16 mouse cellular contexts compared by ENCODE assay signal in the genomic region with DNA sequence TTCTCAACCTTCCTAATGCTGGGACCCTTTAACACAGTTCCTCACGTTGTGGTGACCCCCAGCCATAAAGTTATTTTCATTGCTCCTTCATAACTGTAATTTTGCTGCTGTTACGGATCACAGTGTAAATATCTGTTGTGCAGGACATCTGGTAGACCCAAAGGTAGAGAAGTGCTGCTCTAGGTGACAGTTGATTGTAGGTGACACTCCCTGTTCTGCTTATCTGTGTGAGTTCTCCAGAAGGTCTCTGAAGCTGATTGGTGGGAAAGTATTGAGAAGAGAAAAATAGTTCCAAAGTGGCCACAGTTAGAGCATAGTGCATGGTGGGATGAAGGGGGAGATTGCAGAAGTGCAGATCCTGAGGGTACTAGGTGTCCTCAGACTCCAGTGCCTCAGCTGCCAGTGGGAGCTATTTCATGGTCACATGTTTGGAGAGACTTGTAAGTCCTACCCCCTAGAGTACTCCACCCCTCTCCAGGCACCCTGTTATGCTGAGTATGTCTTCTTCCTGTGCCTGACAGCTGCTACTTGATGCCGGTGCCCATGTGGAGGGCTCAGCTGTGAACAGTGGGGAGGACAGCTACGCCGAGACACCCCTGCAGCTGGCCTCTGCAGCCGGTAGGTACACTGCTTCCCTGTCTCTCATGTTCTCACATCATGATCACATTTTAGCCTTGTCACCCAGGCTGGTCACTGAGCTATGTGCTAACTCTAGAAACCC. TPM values are rescaled to one million over a fixed set of nuclear protein-coding genes. Genes with fewer than 3 reads are reported as not detected.
DNase-seq lines count a peak whose midpoint lies in the region; ATAC-seq and TF ChIP-seq lines count a peak whose summit lies in the region.
"Had no signal": no experiment of that assay in that cellular context is flagged by ENCODE, and none has a peak within 500 bp of the region (broad histone marks: within the 10 kb centered on the region; RNA-seq: fewer than 3 reads in every experiment).

No protein-coding gene starts in this region.

- H3K36me3 ChIP-seq in heart, embryonic 11.5 days (ENCODE audit: control insufficient read depth, insufficient read depth, low read length), result peaks cover 31% of the 10 kb centered on the region
- peaks cover 79% of the 10 kb centered on the region for H3K36me3 ChIP-seq in limb, embryonic 14.5 days (ENCODE audit: control insufficient read depth, insufficient read depth, low read length)
- H3K36me3 ChIP-seq in hindbrain, embryonic 16.5 days (ENCODE audit: control insufficient read depth, insufficient read depth, low read length), result no peaks in the 10 kb centered on the region; the same call in 1 of the 2 replicates
- H3K36me3 ChIP-seq: hindbrain, embryonic 15.5 days; stomach, embryonic 15.5 days had no signal

- no peak for DNase-seq in heart, adult 9 months (ENCODE audit: low spot score in 2 of 2)
- DNase-seq in lung, postnatal 10 days, result peak; percentile 19
- no peak for DNase-seq in lung, adult 18-20 months
- no peak for DNase-seq in limb, embryonic 14.5 days (ENCODE audit: low spot score)
- no peak for DNase-seq in layer of hippocampus, postnatal 10 days (ENCODE audit: low spot score in 2 of 2)
- DNase-seq: B cell, adult 2 months had no signal

- no peaks in the 10 kb centered on the region for H3K9me3 ChIP-seq in heart, embryonic 11.5 days (replicated peaks; ENCODE audit: control insufficient read depth, low read length)
- no peaks in the 10 kb centered on the region for H3K9me3 ChIP-seq in limb, embryonic 14.5 days (ENCODE audit: control insufficient read depth, low read length)
- no peaks in the 10 kb centered on the region for H3K9me3 ChIP-seq in hindbrain, embryonic 16.5 days (ENCODE audit: control insufficient read depth, low read length)
- H3K9me3 ChIP-seq: embryonic facial prominence, embryonic 13.5 days; forebrain, embryonic 10.5 days; hindbrain, embryonic 15.5 days; midbrain, embryonic 10.5 days; stomach, embryonic 15.5 days had no signal

- 0 out of 2 replicates have a peak overlapping the region, but pooled peaks have one; percentile 18 for H3K27ac ChIP-seq in heart, embryonic 11.5 days (ENCODE audit: low read depth, low read length)
- no peak overlapping the region for H3K27ac ChIP-seq in limb, embryonic 14.5 days (replicated peaks; ENCODE audit: low read depth, low read length)
- no peak overlapping the region for H3K27ac ChIP-seq in hindbrain, embryonic 16.5 days (ENCODE audit: low read depth, low read length)
- H3K27ac ChIP-seq: hindbrain, embryonic 15.5 days; stomach, embryonic 15.5 days had no signal

- WGBS in heart, embryonic 11.5 days (ENCODE audit: insufficient replicate concordance), result 73% methylated on average over 6 of the region's 6 CpGs
- WGBS in limb, embryonic 14.5 days, result 78% methylated on average over 6 of the region's 6 CpGs
- WGBS in hindbrain, embryonic 16.5 days, result 74% methylated on average over 6 of the region's 6 CpGs

- peaks cover 19% of the 10 kb centered on the region for H3K4me1 ChIP-seq in heart, embryonic 11.5 days (ENCODE audit: control insufficient read depth, insufficient read depth, low read length)
- peaks cover 21% of the 10 kb centered on the region for H3K4me1 ChIP-seq in limb, embryonic 14.5 days (ENCODE audit: control insufficient read depth, insufficient read depth, low read length)
- peaks cover 12% of the 10 kb centered on the region for H3K4me1 ChIP-seq in hindbrain, embryonic 16.5 days (ENCODE audit: control insufficient read depth, insufficient read depth, low read depth, low read length)

- TF ChIP-seq POLR2A in limb, embryonic 14.5 days (IDR thresholded peaks at IDR 0.05; ENCODE audit: borderline replicate concordance, extremely low read depth, insufficient read depth, insufficient read length), result no peak

- H3K4me2 ChIP-seq in heart, embryonic 11.5 days, result no peak overlapping the region
- H3K4me2 ChIP-seq in limb, embryonic 14.5 days (replicated peaks; ENCODE audit: low read depth, low read length, severe bottlenecking), result no peak overlapping the region
- H3K4me2 ChIP-seq in hindbrain, embryonic 16.5 days (ENCODE audit: low read length), result no peak overlapping the region
- H3K4me2 ChIP-seq: embryonic facial prominence, embryonic 13.5 days; hindbrain, embryonic 15.5 days; stomach, embryonic 15.5 days had no signal

- no peaks in the 10 kb centered on the region for H3K27me3 ChIP-seq in heart, embryonic 11.5 days (ENCODE audit: control insufficient read depth, insufficient read depth, low read length)
- H3K27me3 ChIP-seq in limb, embryonic 14.5 days (ENCODE audit: control insufficient read depth, insufficient read depth, low read length), result no peaks in the 10 kb centered on the region
- no peaks in the 10 kb centered on the region for H3K27me3 ChIP-seq in hindbrain, embryonic 16.5 days (replicated peaks; ENCODE audit: control insufficient read depth, insufficient read depth, low read length)
- H3K27me3 ChIP-seq: embryonic facial prominence, embryonic 13.5 days; hindbrain, embryonic 15.5 days; Patski; stomach, embryonic 15.5 days had no signal

- no peak overlapping the region for H3K4me3 ChIP-seq in heart, embryonic 11.5 days (ENCODE audit: low read depth, low read length)
- H3K4me3 ChIP-seq in limb, embryonic 14.5 days (replicated peaks; ENCODE audit: low read length), result no peak overlapping the region
- no peak overlapping the region for H3K4me3 ChIP-seq in hindbrain, embryonic 16.5 days (ENCODE audit: low read length)
- H3K4me3 ChIP-seq: embryonic facial prominence, embryonic 13.5 days; forebrain, embryonic 10.5 days; hindbrain, embryonic 15.5 days; midbrain, embryonic 10.5 days; stomach, embryonic 15.5 days had no signal

- ATAC-seq in heart, embryonic 11.5 days (replicated peaks; ENCODE audit: insufficient number of reproducible peaks, low FRiP score, low TSS enrichment), result no peak
- peak; percentile 50; the same call in 1 of the 2 replicates for ATAC-seq in limb, embryonic 14.5 days (ENCODE audit: low FRiP score, low read depth)
- ATAC-seq in megakaryocyte progenitor cell, adult 5-6 weeks (replicated peaks; ENCODE audit: poor library complexity), result peak; percentile 40
- no peak for ATAC-seq in hindbrain, embryonic 16.5 days
- ATAC-seq: activated CD4-positive, CD25-positive, alpha-beta regulatory T cell, adult 4 months had no signal

- no peak overlapping the region for H3K9ac ChIP-seq in heart, embryonic 11.5 days (ENCODE audit: low read depth, low read length)
- H3K9ac ChIP-seq in limb, embryonic 14.5 days (ENCODE audit: low read depth, low read length, severe bottlenecking), result no peak overlapping the region
- H3K9ac ChIP-seq in hindbrain, embryonic 16.5 days (ENCODE audit: low read depth, low read length), result no peak overlapping the region
- H3K9ac ChIP-seq: hindbrain, embryonic 15.5 days; stomach, embryonic 15.5 days had no signal

RNA-seq across cellular contexts. Expression of a gene that starts 53.9 kb away (rescaled TPM):
- 15.3 and 18.0 TPM in 2 replicates for polyA plus RNA-seq in heart, embryonic 11.5 days (2014; fragmentation: Nextera tagmentation; extraction: Ambion mirVana)
- polyA plus RNA-seq in limb, embryonic 14.5 days (2012; rRNA removed), result 57.2 and 85.5 TPM in 2 replicates
- 24.0 and 28.1 TPM in 2 replicates for polyA plus RNA-seq in limb, embryonic 14.5 days (2014; fragmentation: Nextera tagmentation; extraction: Ambion mirVana)
- 43.0 and 45.1 TPM in 2 replicates for total RNA-seq in megakaryocyte progenitor cell, adult 5-6 weeks (2015)
- 63.1 and 66.3 TPM in 2 replicates for total RNA-seq in megakaryocyte progenitor cell, adult 5-6 weeks (2017)
- polyA plus RNA-seq in hindbrain, embryonic 16.5 days (2015; fragmentation: Nextera tagmentation; extraction: Ambion mirVana), result 19.3 and 19.8 TPM in 2 replicates
- 10 to 100 TPM; 35.5 to 35.8 TPM for total RNA-seq in layer of hippocampus, postnatal 10 days (2021)

Comparison
In these comparisons a context has a peak if more than half of its experiments do, and no peak if none do; other contexts are left out.
1. ATAC-seq: peak in limb, embryonic 14.5 days (single experiment) and megakaryocyte progenitor cell, adult 5-6 weeks (single experiment); none in heart, embryonic 11.5 days (single experiment) and hindbrain, embryonic 16.5 days (single experiment).